Mouse (Mus musculus) MEL (cell line): ENCODE data around the gene Map2k5. TPM values are rescaled to one million over a fixed set of nuclear protein-coding genes. Genes with fewer than 3 reads are reported as not detected.

Experiments
- DNase-seq: peaks from one replicate; pipeline ENCODE4 v3.0.0; 2011; ENCODE audit warnings: low read depth, low spot score
- H3K27ac ChIP-seq: 2 replicates; pipeline ENCODE4 v1.5.1; 2012; ENCODE audit warnings: low read depth, mild to moderate bottlenecking, control low read depth, low read length, moderate library complexity; ENCODE audit not compliant: control insufficient read depth
- H3K27me3 ChIP-seq, 2 experiments: fragments of 150-350 bp in 1 of 2; sonication (generic) in 1 of 2; 2 replicates each; pipeline ENCODE4 v1.6.1; 2012; ENCODE audit warnings: low read length in 2 of 2, mild to moderate bottlenecking in 2 of 2, improper control_type of control experiment in 1 of 2, moderate library complexity in 1 of 2; ENCODE audit not compliant: insufficient read depth in 2 of 2, control insufficient read depth in 1 of 2
- H3K36me3 ChIP-seq, 2 experiments: 2 replicates each; pipeline ENCODE4 v1.6.1; 2012 to 2014; ENCODE audit warnings: low read length in 2 of 2, improper control_type of control experiment in 1 of 2, inconsistent platforms in 1 of 2, mild to moderate bottlenecking in 1 of 2; ENCODE audit not compliant: insufficient read depth in 2 of 2, control insufficient read depth in 1 of 2
- H3K4me1 ChIP-seq, 2 experiments: fragments of 150-350 bp in 1 of 2; sonication (generic) in 1 of 2; 2 replicates each; pipeline ENCODE4 v1.6.1; 2012; ENCODE audit warnings: low read length in 2 of 2, improper control_type of control experiment in 1 of 2, mild to moderate bottlenecking in 1 of 2; ENCODE audit not compliant: insufficient read depth in 2 of 2, control insufficient read depth in 1 of 2
- H3K4me3 ChIP-seq, 2 experiments: fragments of 150-350 bp in 1 of 2; sonication (generic) in 1 of 2; 2 replicates each; pipeline ENCODE4 v1.5.1; 2012; ENCODE audit warnings: low read depth in 2 of 2, low read length in 2 of 2, mild to moderate bottlenecking in 2 of 2, moderate library complexity in 2 of 2, control low read depth in 1 of 2, improper control_type of control experiment in 1 of 2; ENCODE audit not compliant: control insufficient read depth in 1 of 2, insufficient read depth in 1 of 2
- H3K79me2 ChIP-seq: 2 replicates; pipeline ENCODE4 v1.6.1; 2012; ENCODE audit warnings: mild to moderate bottlenecking, low read length, moderate library complexity; ENCODE audit not compliant: control insufficient read depth, poor library complexity, insufficient read depth
- H3K9ac ChIP-seq: 2 replicates; pipeline ENCODE4 v1.6.1; 2012; ENCODE audit warnings: low read depth, mild to moderate bottlenecking, control low read depth, low read length, moderate library complexity; ENCODE audit not compliant: control insufficient read depth, poor library complexity, severe bottlenecking
- H3K9me3 ChIP-seq: fragments of 150-350 bp; sonication (generic); replicated peaks from 2 replicates; pipeline ENCODE4 v1.6.1; 2012; ENCODE audit warnings: mild to moderate bottlenecking, low read length, improper control_type of control experiment, moderate library complexity; ENCODE audit not compliant: insufficient read depth
- BHLHE40 ChIP-seq: IDR thresholded peaks from 2 replicates; pipeline ENCODE4 v1.6.1; 2012; ENCODE audit warnings: low read depth, mild to moderate bottlenecking, inconsistent platforms, low read length, improper control_type of control experiment, borderline replicate concordance
- CTCF ChIP-seq, 3 experiments: IDR thresholded peaks in 2 of 3; conservative IDR thresholded peaks in 1 of 3; 2 replicates each; pipeline ENCODE4 v1.5.1; 2011 to 2012; ENCODE audit warnings: low read length in 3 of 3, low read depth in 2 of 3, mild to moderate bottlenecking in 2 of 3, improper control_type of control experiment in 1 of 3, inconsistent platforms in 1 of 3, mixed read lengths in 1 of 3, moderate library complexity in 1 of 3; ENCODE audit not compliant: control insufficient read depth in 1 of 3, insufficient read depth in 1 of 3, poor library complexity in 1 of 3, severe bottlenecking in 1 of 3
- EP300 ChIP-seq, 2 experiments: IDR thresholded peaks; 2 replicates each; pipeline ENCODE4 v1.6.1; 2011; ENCODE audit warnings: improper control_type of control experiment in 2 of 2, low read length in 2 of 2, low read depth in 1 of 2, mild to moderate bottlenecking in 1 of 2
- ETS1 ChIP-seq: IDR thresholded peaks from 2 replicates; pipeline ENCODE4 v1.6.1; 2012; ENCODE audit warnings: low read depth, mild to moderate bottlenecking, inconsistent platforms, low read length, improper control_type of control experiment, moderate library complexity
- HCFC1 ChIP-seq: IDR thresholded peaks from 2 replicates; pipeline ENCODE4 v1.6.1; 2012; ENCODE audit warnings: low read depth, mild to moderate bottlenecking, inconsistent platforms, low read length, improper control_type of control experiment, moderate library complexity
- JUND ChIP-seq: IDR thresholded peaks from 2 replicates; pipeline ENCODE4 v1.6.1; 2011; ENCODE audit warnings: low read depth, mild to moderate bottlenecking, improper control_type of control experiment, low read length
- MAFK ChIP-seq: IDR thresholded peaks from 2 replicates; pipeline ENCODE4 v1.6.1; 2011; ENCODE audit warnings: low read depth, mild to moderate bottlenecking, low read length, improper control_type of control experiment, borderline replicate concordance
- MAX ChIP-seq: IDR thresholded peaks from 2 replicates; pipeline ENCODE4 v1.6.1; 2011; ENCODE audit warnings: low read length, improper control_type of control experiment
- MAZ ChIP-seq: IDR thresholded peaks from 2 replicates; pipeline ENCODE4 v1.6.1; 2012; ENCODE audit warnings: low read depth, mild to moderate bottlenecking, inconsistent platforms, low read length, improper control_type of control experiment
- MEF2A ChIP-seq: IDR thresholded peaks from 2 replicates; pipeline ENCODE4 v1.6.1; 2014; ENCODE audit warnings: low read depth, mild to moderate bottlenecking, inconsistent platforms, low read length, improper control_type of control experiment; ENCODE audit not compliant: poor library complexity, insufficient replicate concordance, severe bottlenecking; ENCODE audit errors: extremely low read depth
- MYB ChIP-seq: IDR thresholded peaks from 2 replicates; pipeline ENCODE4 v1.6.1; 2011; ENCODE audit warnings: mild to moderate bottlenecking, low read depth, low read length, improper control_type of control experiment
- MYC ChIP-seq: IDR thresholded peaks from 2 replicates; pipeline ENCODE4 v1.6.1; 2011; ENCODE audit warnings: low read depth, mild to moderate bottlenecking, low read length, improper control_type of control experiment, moderate library complexity
- POLR2AphosphoS2 ChIP-seq: IDR thresholded peaks from 2 replicates; pipeline ENCODE4 v1.6.1; 2011; ENCODE audit warnings: low read length, improper control_type of control experiment
- RCOR1 ChIP-seq: IDR thresholded peaks from 2 replicates; pipeline ENCODE4 v1.6.1; 2012; ENCODE audit warnings: low read depth, mild to moderate bottlenecking, inconsistent platforms, low read length, improper control_type of control experiment
- USF1 ChIP-seq: IDR thresholded peaks from 2 replicates; pipeline ENCODE4 v1.6.1; 2014; ENCODE audit warnings: low read depth, mild to moderate bottlenecking, inconsistent platforms, low read length, improper control_type of control experiment, moderate library complexity
- USF2 ChIP-seq, 2 experiments: IDR thresholded peaks; 2 replicates each; pipeline ENCODE4 v1.6.1; 2011 to 2012; ENCODE audit warnings: improper control_type of control experiment in 2 of 2, low read length in 2 of 2, borderline replicate concordance in 1 of 2, inconsistent platforms in 1 of 2, low read depth in 1 of 2, mild to moderate bottlenecking in 1 of 2; ENCODE audit not compliant: insufficient read depth in 1 of 2
- ZC3H11A ChIP-seq: IDR thresholded peaks from 2 replicates; pipeline ENCODE4 v1.6.1; 2012; ENCODE audit warnings: low read depth, mild to moderate bottlenecking, inconsistent platforms, low read length, improper control_type of control experiment
- ZKSCAN1 ChIP-seq: IDR thresholded peaks from 2 replicates; pipeline ENCODE4 v1.6.1; 2012; ENCODE audit warnings: low read depth, mild to moderate bottlenecking, inconsistent platforms, low read length, improper control_type of control experiment, moderate library complexity
- ZMIZ1 ChIP-seq: IDR thresholded peaks from 2 replicates; pipeline ENCODE4 v1.6.1; 2012; ENCODE audit warnings: low read depth, mild to moderate bottlenecking, inconsistent platforms, low read length, improper control_type of control experiment, moderate library complexity
- polyA plus RNA-seq, 2 experiments: library from polyadenylated mRNA; stranded (reverse) in 1 of 2; unstranded in 1 of 2; fragments of >175 nt in 1 of 2; fragments of >200 nt in 1 of 2; gene quantifications; 2 replicates each; pipeline versions ENCODE4 v1.2.1 to v1.2.4; 2012; ENCODE audit warnings: low replicate concordance in 2 of 2, low read depth in 1 of 2; ENCODE audit not compliant: insufficient read length in 2 of 2, insufficient read depth in 1 of 2, missing spikeins in 1 of 2
- total RNA-seq: library from RNA; depleted of rRNA; stranded (reverse); fragments of 300-350 nt; gene quantifications from 2 replicates; pipeline ENCODE4 v1.2.3, GENCODE M21; 2012

Map2k5 gene
- total and polyA plus RNA-seq, 3 experiments: 9.6 to 29.1 TPM; not detected in 1

DNA sequence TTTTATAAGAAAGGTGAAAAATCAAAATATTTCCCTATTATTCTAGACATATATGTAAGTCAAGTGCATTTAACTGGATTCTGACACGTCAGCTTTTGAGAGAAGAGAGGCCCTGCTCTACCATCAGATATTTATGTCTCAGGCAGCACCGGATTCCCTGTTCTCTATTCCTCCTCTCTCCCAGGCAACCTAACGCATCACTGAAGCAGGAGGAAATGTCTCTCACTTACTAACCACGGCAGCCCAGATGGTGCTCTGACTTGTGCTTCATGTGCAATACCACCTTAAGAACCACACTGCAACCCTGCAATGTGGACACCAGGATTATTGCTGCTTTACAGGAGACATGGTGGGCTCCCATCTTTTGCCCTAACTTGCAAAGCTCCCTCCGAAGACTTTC is 18.7 kb downstream of the Map2k5 start:
- Histone ChIP-seq H3K4me1 (no peaks in the 10 kb centered on the region), H3K9ac (no peak overlapping the region), H3K36me3 (no peaks in the 10 kb centered on the region; a peak in 2 of 4 replicates), H3K79me2 (no peaks in the 10 kb centered on the region), H3K9me3 (no peaks in the 10 kb centered on the region), H3K27me3 (no peaks in the 10 kb centered on the region), H3K27ac (no peak overlapping the region), H3K4me3 (no peak overlapping the region)
- no peak for TF ChIP-seq EP300 (IDR thresholded peaks at IDR 0.05; ENCODE audit: low read depth in 1 of 2, low read length in 2 of 2)
- TF ChIP-seq ZKSCAN1: no peak
- no peak for TF ChIP-seq MYC
- no peak for TF ChIP-seq MAX
- DNase-seq: no peak

DNA sequence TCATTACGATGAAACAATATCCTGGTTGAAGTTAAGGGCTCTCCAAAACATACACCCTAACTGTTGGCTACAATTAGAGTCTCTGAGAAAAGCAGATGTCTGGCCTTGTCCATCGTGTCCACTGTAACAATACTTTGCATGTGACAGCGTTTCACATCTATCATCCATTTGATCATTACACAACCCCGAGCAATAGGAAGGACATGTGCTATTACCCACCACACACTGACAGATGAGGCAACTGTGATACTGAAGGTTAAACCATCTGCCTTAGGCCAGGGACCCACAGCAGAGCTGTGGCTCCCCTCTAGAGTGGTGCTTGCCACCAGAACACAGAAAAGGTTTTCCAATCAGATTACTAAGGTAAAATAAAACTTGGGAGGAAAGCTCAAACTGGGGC is 21.0 kb downstream of the Map2k5 start:
- no peaks in the 10 kb centered on the region; a peak in 1 of 4 replicates for H3K36me3 ChIP-seq
- H3K4me1 ChIP-seq: no peaks in the 10 kb centered on the region
- no peak for DNase-seq
- no peak overlapping the region for H3K9ac ChIP-seq
- no peaks in the 10 kb centered on the region for H3K9me3 ChIP-seq
- no peaks in the 10 kb centered on the region for H3K79me2 ChIP-seq
- no peak overlapping the region for H3K4me3 ChIP-seq
- no peak for TF ChIP-seq RCOR1
- TF ChIP-seq BHLHE40: no peak
- no peak for TF ChIP-seq MYB
- no peak for TF ChIP-seq USF2 (IDR thresholded peaks at IDR 0.05; ENCODE audit: borderline replicate concordance in 1 of 2, insufficient read depth in 1 of 2, low read depth in 1 of 2, low read length in 2 of 2)
- no peak for TF ChIP-seq MEF2A
- no peak for TF ChIP-seq JUND
- no peak for TF ChIP-seq ETS1
- no peak for TF ChIP-seq ZC3H11A
- TF ChIP-seq EP300 (IDR thresholded peaks at IDR 0.05; ENCODE audit: low read depth in 1 of 2, low read length in 2 of 2): no peak
- TF ChIP-seq HCFC1: no peak
- TF ChIP-seq USF1: no peak
- no peak for TF ChIP-seq MAZ
- no peak for TF ChIP-seq ZMIZ1
- no peak for TF ChIP-seq MAFK
- TF ChIP-seq POLR2AphosphoS2: no peak
- no peak for TF ChIP-seq CTCF (IDR thresholded peaks at IDR 0.05 in 2 of 3, conservative IDR thresholded peaks at IDR 0.05 in 1 of 3; ENCODE audit: control insufficient read depth in 1 of 3, insufficient read depth in 1 of 3, low read depth in 2 of 3, low read length in 3 of 3, poor library complexity in 1 of 3, severe bottlenecking in 1 of 3)
- TF ChIP-seq, all 39 proteins: peak for 0
- Histone ChIP-seq H3K27ac (no peak overlapping the region), H3K27me3 (no peaks in the 10 kb centered on the region)
